Mouse (Mus musculus) effector memory CD4-positive, alpha-beta T cell, adult 5 months (primary cell): ENCODE results near the gene Msx3. TPM values are rescaled to one million over a fixed set of nuclear protein-coding genes. Genes with fewer than 3 reads are reported as not detected.

Source experiments
- polyA plus RNA-seq: library from polyadenylated mRNA; unstranded; fragments of 100-300 nt; shearing (Covaris generic); gene quantifications from one replicate; pipeline ENCODE4 v1.2.1, GENCODE M21; 2017

Gene Msx3
- not detected for polyA plus RNA-seq

DNA sequence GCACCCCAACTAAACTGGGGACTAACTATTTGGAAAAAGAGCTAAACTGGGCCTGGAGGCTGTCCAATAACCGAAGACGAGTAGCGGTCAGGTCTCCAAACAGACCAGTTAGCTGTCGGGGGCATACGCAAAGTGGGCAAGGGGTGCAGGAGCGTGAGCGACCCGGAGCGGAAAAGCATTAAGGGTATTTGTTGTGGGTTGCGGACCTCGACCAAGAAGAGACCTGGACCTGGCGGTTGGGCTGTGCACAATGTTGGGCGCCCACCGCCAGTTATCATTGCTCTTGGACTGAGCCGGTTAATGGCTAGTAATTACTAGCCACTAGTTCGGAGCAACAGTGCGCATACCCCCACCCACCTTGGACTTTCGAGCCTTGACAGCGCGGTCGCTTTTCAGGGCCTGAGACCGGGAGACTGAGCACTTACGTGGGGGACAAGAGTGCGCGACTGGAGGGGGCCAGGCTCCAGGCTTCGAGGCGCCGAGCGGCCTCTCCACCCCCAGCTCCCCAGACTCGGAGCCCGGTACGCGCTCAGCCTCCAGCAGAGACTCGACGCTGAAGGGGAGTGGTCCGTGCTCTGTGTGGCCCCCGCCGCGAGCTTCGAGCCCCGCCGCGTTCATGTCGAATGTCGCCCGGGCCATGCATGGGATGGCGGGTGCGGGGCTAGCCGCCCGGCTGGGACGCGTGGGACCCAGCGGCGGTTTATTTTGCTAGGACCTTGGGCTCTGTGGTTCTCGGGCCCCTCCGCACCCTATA, at the start of gene Msx3:
Gene Msx3 (minus strand): TSS at position 729 of the 754 bp plus-strand sequence.

GRCm38 (mm10) chr7:140092924-140093528, 44.1 kb upstream of the Msx3 start, which contains the start of gene Prap1:
Gene Prap1, plus strand, starts transcription at chr7:140093395.

DNA sequence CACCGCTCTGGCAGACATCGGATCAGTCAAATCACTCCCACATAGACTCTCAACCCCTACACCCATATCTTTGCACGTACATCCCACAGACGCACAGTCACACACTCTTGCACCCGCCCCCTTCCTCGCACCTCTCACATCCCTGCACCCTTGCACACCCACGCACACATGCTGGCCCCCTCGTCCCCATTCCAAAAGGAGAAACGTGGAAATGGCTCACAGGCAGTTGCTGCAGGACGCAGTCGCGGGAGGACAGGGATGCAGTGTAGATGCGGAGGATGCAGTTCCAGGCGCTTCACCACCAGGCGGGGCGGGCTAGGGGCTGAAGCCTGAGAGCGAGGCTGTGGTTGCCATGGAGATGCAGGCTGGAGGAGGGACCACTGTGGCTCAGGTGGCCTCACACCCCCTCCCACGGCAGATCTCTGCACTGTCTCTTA, 33.4 kb upstream of the Msx3 start, which contains the start of gene Caly:
Gene Caly (minus strand): TSS at position 307 of the 437 bp plus-strand sequence.

GRCm38 (mm10) chr7:140036281-140037170, 12.4 kb downstream of the Msx3 start, which contains the start of the genes Zfp511 and Tubgcp2:
Gene Zfp511, plus strand, starts transcription at chr7:140036391.
Gene Tubgcp2, minus strand, starts transcription at chr7:140036669.

Other genes starting within 250 kb of the Msx3 start
- not detected for gene Adgra1, start 214.9 kb downstream of the Msx3 start, polyA plus RNA-seq
- 0.16 TPM for gene Kndc1, start 154.4 kb downstream of the Msx3 start, polyA plus RNA-seq
- 9.8 TPM for gene Utf1, start 105.3 kb downstream of the Msx3 start, polyA plus RNA-seq
- 0.87 TPM for gene 6430531B16Rik, start 70.3 kb downstream of the Msx3 start, polyA plus RNA-seq
- 11.3 TPM for gene Adam8, start 56.5 kb downstream of the Msx3 start, polyA plus RNA-seq
- gene Zfp511, start 12.7 kb downstream of the Msx3 start, polyA plus RNA-seq = 46.2 TPM
- 29.8 TPM for gene Tubgcp2, start 12.4 kb downstream of the Msx3 start, polyA plus RNA-seq
- gene Caly, start 33.5 kb upstream of the Msx3 start, polyA plus RNA-seq = not detected
- gene Prap1, start 44.3 kb upstream of the Msx3 start, polyA plus RNA-seq = not detected
- gene Fuom, start 53.4 kb upstream of the Msx3 start, polyA plus RNA-seq = 6.1 TPM
- gene Paox, start 66.7 kb upstream of the Msx3 start, polyA plus RNA-seq = 2.3 TPM
- 27.2 TPM for gene Echs1, start 67.4 kb upstream of the Msx3 start, polyA plus RNA-seq
- 17.8 TPM for gene Mtg1, start 88.5 kb upstream of the Msx3 start, polyA plus RNA-seq
- gene Sprn, start 105.8 kb upstream of the Msx3 start, polyA plus RNA-seq = not detected
- gene Olfr522, start 115.7 kb upstream of the Msx3 start, polyA plus RNA-seq = not detected
- not detected for gene Olfr523, start 124.1 kb upstream of the Msx3 start, polyA plus RNA-seq
- 0.85 TPM for gene Olfr524, start 156.9 kb upstream of the Msx3 start, polyA plus RNA-seq
- gene Cd163l1, start 169.2 kb upstream of the Msx3 start, polyA plus RNA-seq = 3.7 TPM
- 9.9 TPM for gene 5830411N06Rik, start 198.2 kb upstream of the Msx3 start, polyA plus RNA-seq